Mouse (Mus musculus) embryonic stem cell, embryonic (primary cell): Measurements from ENCODE around the gene Prpf39.

Source experiments
- CTCF ChIA-PET, 4 experiments: fragments of 300-600 bp in 2 of 4; fragments of 350-600 bp in 2 of 4; sonication (Branson Sonifier 250); formaldehyde crosslinking; loops; one replicate each; lab custom pipeline; 2022; ENCODE audit warnings: inconsistent platforms in 2 of 4; lab: Charles Lee
- POLR2A ChIA-PET, 4 experiments: fragments of 300-600 bp in 2 of 4; fragments of 350-600 bp in 2 of 4; sonication (Branson Sonifier 250); formaldehyde crosslinking; loops; one replicate each; lab custom pipeline; 2022; ENCODE audit warnings: antibody characterized with exemption in 4 of 4, inconsistent platforms in 1 of 4; lab: Charles Lee

Prpf39 gene

GRCm38 (mm10) chr12:65075733-65076310, 39.7 kb downstream of the Prpf39 start:
- CTCF ChIA-PET, result no interaction called here
- POLR2A ChIA-PET, result interaction anchor here (0.5 to 7.7 kb wide), 41 partner anchors 8 to 515 kb away, joined by 3 to 66 read pairs (median 5); partner anchors contain the start of genes Prpf39 (in 2 of the 4), Togaram1 (in 2 of the 4) and Klhl28 (in 1 of the 4)

- ChIA-PET CTCF (interaction anchor here in 1 of 4 experiments (0.7 kb wide), 1 partner anchor 22 kb away, joined by 3 read pairs; no protein-coding TSS in a partner anchor), POLR2A (interaction anchor here (0.6 to 7.7 kb wide), 29 partner anchors 9 to 361 kb away, joined by 3 to 66 read pairs (median 6); partner anchors contain the start of gene Prpf39 (in 2 of the 4))
These were observed 40.8 kb downstream of the Prpf39 start for GRCm38 (mm10) chr12:65076906-65077305.

GRCm38 (mm10) chr12:65108746-65109145, 72.6 kb downstream of the Prpf39 start:
- POLR2A ChIA-PET, result interaction anchor here (0.6 to 8.6 kb wide), 23 partner anchors 10 to 1244 kb away, joined by 3 to 59 read pairs (median 4); partner anchors contain the start of genes Fancm (in 2 of the 4), Fkbp3 (in 1 of the 4), Prpf39 (in 1 of the 4) and Togaram1 (in 1 of the 4)
- CTCF ChIA-PET, result no interaction called here

DNA sequence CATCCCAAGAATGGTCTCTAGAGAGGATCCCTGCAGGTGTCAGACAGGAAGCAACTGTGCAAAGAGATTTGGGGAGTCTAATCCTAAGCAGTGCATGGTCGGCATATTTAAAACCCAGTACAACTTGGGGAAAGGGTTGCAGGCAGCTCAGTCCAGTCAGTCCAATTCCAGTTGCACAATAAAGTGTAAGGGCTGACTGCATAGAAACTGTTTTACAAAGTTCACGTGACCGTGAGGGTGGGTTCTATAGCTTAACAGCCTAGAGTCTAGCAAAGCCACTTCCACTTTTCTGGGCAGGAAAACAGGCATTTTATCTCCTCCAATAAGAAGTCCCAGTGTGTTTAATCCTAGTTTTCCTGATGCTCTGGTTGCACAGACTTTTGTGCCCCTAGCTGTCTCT, 75.4 kb downstream of the Prpf39 start:
- CTCF ChIA-PET, result no interaction called here
- POLR2A ChIA-PET, result interaction anchor here (0.7 to 8.6 kb wide), 16 partner anchors 8 to 91 kb away, joined by 3 to 59 read pairs (median 4); partner anchors contain the start of genes Fkbp3 (in 2 of the 4), Fancm (in 1 of the 4) and Prpf39 (in 1 of the 4)

GRCm38 (mm10) chr12:65112811-65113210, 76.7 kb downstream of the Prpf39 start:
- ChIA-PET POLR2A (interaction anchor here in 3 of 4 experiments (0.6 to 8.6 kb wide), 17 partner anchors 6 to 1074 kb away, joined by 3 to 59 read pairs (median 4); partner anchors contain the start of genes Fkbp3 (in 2 of the 3) and Fancm (in 1 of the 3)), CTCF (no interaction called here)
